Mouse (Mus musculus) embryonic fibroblast, embryonic 13.5 days (primary cell): ENCODE measurements at regions not wholly inside any gene's neighbourhood (a gene's known extent, or its start where the extent isn't known, plus 50 kb on each side); places are given as distances from the start of the nearest gene placed in this dataset.

Experiments
- H3K27ac ChIP-seq: 2 replicates; pipeline ENCODE4 v1.5.1; 2012; ENCODE audit warnings: low read length, control low read depth, inconsistent platforms; ENCODE audit not compliant: insufficient read depth
- H3K4me1 ChIP-seq: 2 replicates; pipeline ENCODE4 v1.6.1; 2011; ENCODE audit warnings: low read length; ENCODE audit not compliant: control insufficient read depth, insufficient read depth
- H3K4me3 ChIP-seq: 2 replicates; pipeline ENCODE4 v1.5.1; 2011; ENCODE audit warnings: mild to moderate bottlenecking, control low read depth, low read length; ENCODE audit not compliant: insufficient read depth
- CTCF ChIP-seq: IDR thresholded peaks from 2 replicates; pipeline ENCODE4 v1.5.1; 2011; ENCODE audit warnings: mild to moderate bottlenecking, control low read depth, low read length, moderate library complexity, borderline replicate concordance; ENCODE audit not compliant: insufficient read depth
- POLR2A ChIP-seq: IDR thresholded peaks from 2 replicates; pipeline ENCODE4 v1.6.1; 2011; ENCODE audit warnings: low read depth, mild to moderate bottlenecking, control low read depth, low read length, moderate library complexity

GRCm38 (mm10) chr8:10909155-10909554 is 99.1 kb downstream of the Irs2 start:
- Histone ChIP-seq H3K4me3 (no peak overlapping the region), H3K27ac (no peak overlapping the region), H3K4me1 (peaks cover 15% of the 10 kb centered on the region)
- no peak for TF ChIP-seq POLR2A
- no peak for TF ChIP-seq CTCF

GRCm38 (mm10) chr8:10906353-10906752 is 101.9 kb downstream of the Irs2 start:
- Histone ChIP-seq H3K4me3 (no peak overlapping the region), H3K27ac (no peak overlapping the region), H3K4me1 (peaks cover 15% of the 10 kb centered on the region)
- TF ChIP-seq POLR2A (no peak), CTCF (no peak)

- TF ChIP-seq CTCF = no peak
- no peak for TF ChIP-seq POLR2A
- peaks cover 15% of the 10 kb centered on the region for H3K4me1 ChIP-seq
- no peak overlapping the region for H3K27ac ChIP-seq
- H3K4me3 ChIP-seq = no peak overlapping the region
Observed at GRCm38 (mm10) chr8:10905761-10906160, 102.5 kb downstream of the Irs2 start.

GRCm38 (mm10) chr8:10903957-10904356 is 104.3 kb downstream of the Irs2 start:
- Histone ChIP-seq H3K4me1 (peaks cover 10% of the 10 kb centered on the region), H3K4me3 (no peak overlapping the region), H3K27ac (no peak overlapping the region)
- TF ChIP-seq CTCF (no peak), POLR2A (no peak)

GRCm38 (mm10) chr8:10901954-10902353 is 106.3 kb downstream of the Irs2 start:
- Histone ChIP-seq H3K27ac (no peak overlapping the region), H3K4me3 (no peak overlapping the region), H3K4me1 (peaks cover 10% of the 10 kb centered on the region)
- no peak for TF ChIP-seq POLR2A
- TF ChIP-seq CTCF = no peak

GRCm38 (mm10) chr8:10901014-10901413 is 107.2 kb downstream of the Irs2 start:
- TF ChIP-seq CTCF = no peak
- TF ChIP-seq POLR2A = no peak
- Histone ChIP-seq H3K27ac (no peak overlapping the region), H3K4me1 (peaks cover 7% of the 10 kb centered on the region), H3K4me3 (no peak overlapping the region)

- no peak overlapping the region for H3K4me3 ChIP-seq
- TF ChIP-seq CTCF = no peak
- TF ChIP-seq POLR2A = no peak
- peaks cover 4% of the 10 kb centered on the region for H3K4me1 ChIP-seq
- H3K27ac ChIP-seq = no peak overlapping the region
Observed at GRCm38 (mm10) chr8:10899581-10900155, 108.6 kb downstream of the Irs2 start.

GRCm38 (mm10) chr8:10898562-10899527 is 109.4 kb downstream of the Irs2 start:
- Histone ChIP-seq H3K4me1 (peaks cover 4% of the 10 kb centered on the region), H3K27ac (no peak overlapping the region), H3K4me3 (no peak overlapping the region)
- no peak for TF ChIP-seq CTCF
- TF ChIP-seq POLR2A = no peak

GRCm38 (mm10) chr8:10897573-10897972 is 110.7 kb downstream of the Irs2 start:
- H3K27ac ChIP-seq = no peak overlapping the region
- peaks cover 4% of the 10 kb centered on the region for H3K4me1 ChIP-seq
- no peak for TF ChIP-seq POLR2A
- TF ChIP-seq CTCF = no peak
- no peak overlapping the region for H3K4me3 ChIP-seq

- H3K4me3 ChIP-seq = no peak overlapping the region
- peaks cover 4% of the 10 kb centered on the region for H3K4me1 ChIP-seq
- H3K27ac ChIP-seq = no peak overlapping the region
- TF ChIP-seq POLR2A = no peak
- no peak for TF ChIP-seq CTCF
Observed at GRCm38 (mm10) chr8:10895178-10895577, 113.1 kb downstream of the Irs2 start.
